Mouse (Mus musculus): ENCODE results near the gene Igfbp2. TPM values are rescaled to one million over a fixed set of nuclear protein-coding genes. Genes with fewer than 3 reads are reported as not detected.

The Igfbp2 gene
- polyA plus RNA-seq, 1 experiment from 2014 or later = 708 TPM

DNA sequence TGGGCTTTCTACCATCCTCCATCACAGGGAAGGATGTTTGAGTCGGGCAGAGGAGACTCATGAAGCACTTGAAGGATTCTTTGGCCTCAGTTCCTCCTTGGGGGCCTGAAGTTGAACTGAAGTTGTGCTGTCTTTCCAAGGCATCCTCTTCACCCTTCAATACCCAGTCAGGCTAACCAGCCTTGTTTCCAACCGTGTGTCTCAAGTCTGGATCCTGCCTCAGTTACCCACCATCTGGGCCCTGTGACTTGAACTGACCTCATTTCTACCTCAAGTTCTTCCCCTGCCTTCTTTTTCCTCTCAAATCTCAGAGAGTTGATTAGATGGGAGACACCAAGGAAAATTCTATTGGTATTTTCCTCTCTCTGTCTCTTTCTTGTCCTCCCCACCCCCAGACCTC lies 36.2 kb downstream of the Igfbp2 start:
- Histone ChIP-seq H3K4me2 (ENCODE audit: low read depth, low read length, severe bottlenecking) (no peak overlapping the region), H3K9me3 (ENCODE audit: control insufficient read depth, low read length) (no peaks in the 10 kb centered on the region), H3K9ac (ENCODE audit: low read length) (no peak overlapping the region), H3K36me3 (ENCODE audit: control insufficient read depth, insufficient read depth, low read length) (no peaks in the 10 kb centered on the region; the same call in 1 of the 2 replicates), H3K4me3 (ENCODE audit: low read depth, low read length) (no peak overlapping the region), H3K27ac (ENCODE audit: low read depth, low read length) (no peak overlapping the region), H3K27me3 (ENCODE audit: control insufficient read depth, insufficient read depth, low read length) (no peaks in the 10 kb centered on the region), H3K4me1 (replicated peaks; ENCODE audit: control insufficient read depth, insufficient read depth, low read length) (no peaks in the 10 kb centered on the region; the same call in 1 of the 2 replicates)
- WGBS = 81% methylated on average over 2 of the region's 2 CpGs
- ATAC-seq (replicated peaks; ENCODE audit: low FRiP score) (no peak), DNase-seq (ENCODE audit: low spot score) (no peak)

DNA sequence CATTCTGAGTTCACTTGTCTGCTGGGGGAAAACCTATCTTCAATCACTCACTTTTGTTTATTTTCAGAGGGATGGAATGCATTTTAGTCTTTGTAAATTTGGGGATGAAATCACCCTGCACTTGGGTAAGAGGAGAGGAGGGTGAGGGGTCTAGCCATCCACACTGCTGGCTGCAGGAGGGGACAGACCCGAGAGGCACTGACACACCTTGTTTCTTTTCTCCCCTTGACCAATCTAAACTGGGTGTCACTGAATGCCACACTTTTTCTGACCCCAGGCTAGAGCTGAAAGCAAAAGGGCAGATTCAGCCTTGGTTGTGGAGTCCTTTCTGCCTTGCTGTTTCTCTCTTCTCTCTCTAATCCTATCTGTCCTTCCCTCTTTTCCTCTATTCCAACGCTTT lies 37.4 kb downstream of the Igfbp2 start:
- no peak overlapping the region for H3K4me2 ChIP-seq (ENCODE audit: low read depth, low read length, severe bottlenecking)
- DNase-seq (ENCODE audit: low spot score) (no peak), ATAC-seq (replicated peaks; ENCODE audit: low FRiP score) (no peak)
- no peak overlapping the region for H3K9ac ChIP-seq (ENCODE audit: low read length)
- 89% methylated on average over 2 of the region's 2 CpGs for WGBS
- no peak overlapping the region for H3K4me3 ChIP-seq (ENCODE audit: low read depth, low read length)
- H3K4me1 ChIP-seq (replicated peaks; ENCODE audit: control insufficient read depth, insufficient read depth, low read length) = no peaks in the 10 kb centered on the region; the same call in 1 of the 2 replicates
- no peak overlapping the region for H3K27ac ChIP-seq (ENCODE audit: low read depth, low read length)
- no peaks in the 10 kb centered on the region for H3K9me3 ChIP-seq (ENCODE audit: control insufficient read depth, low read length)
- H3K27me3 ChIP-seq (ENCODE audit: control insufficient read depth, insufficient read depth, low read length) = no peaks in the 10 kb centered on the region
- no peaks in the 10 kb centered on the region; the same call in 1 of the 2 replicates for H3K36me3 ChIP-seq (ENCODE audit: control insufficient read depth, insufficient read depth, low read length)

GRCm38 (mm10) chr1:72862248-72862647 lies 37.9 kb downstream of the Igfbp2 start:
- ATAC-seq (replicated peaks; ENCODE audit: low FRiP score) (no peak), DNase-seq (ENCODE audit: low spot score) (peak; percentile 45)
- WGBS = 96% methylated on average over 21 of the region's 21 CpGs
- no peak overlapping the region for H3K4me2 ChIP-seq (ENCODE audit: low read depth, low read length, severe bottlenecking)
- H3K27me3 ChIP-seq (ENCODE audit: control insufficient read depth, insufficient read depth, low read length) = no peaks in the 10 kb centered on the region
- no peaks in the 10 kb centered on the region; the same call in 1 of the 2 replicates for H3K36me3 ChIP-seq (ENCODE audit: control insufficient read depth, insufficient read depth, low read length)
- no peaks in the 10 kb centered on the region; the same call in 1 of the 2 replicates for H3K4me1 ChIP-seq (replicated peaks; ENCODE audit: control insufficient read depth, insufficient read depth, low read length)
- no peak overlapping the region for H3K9ac ChIP-seq (ENCODE audit: low read length)
- no peak overlapping the region for H3K27ac ChIP-seq (ENCODE audit: low read depth, low read length)
- no peak overlapping the region for H3K4me3 ChIP-seq (ENCODE audit: low read depth, low read length)
- no peaks in the 10 kb centered on the region for H3K9me3 ChIP-seq (ENCODE audit: control insufficient read depth, low read length)

DNA sequence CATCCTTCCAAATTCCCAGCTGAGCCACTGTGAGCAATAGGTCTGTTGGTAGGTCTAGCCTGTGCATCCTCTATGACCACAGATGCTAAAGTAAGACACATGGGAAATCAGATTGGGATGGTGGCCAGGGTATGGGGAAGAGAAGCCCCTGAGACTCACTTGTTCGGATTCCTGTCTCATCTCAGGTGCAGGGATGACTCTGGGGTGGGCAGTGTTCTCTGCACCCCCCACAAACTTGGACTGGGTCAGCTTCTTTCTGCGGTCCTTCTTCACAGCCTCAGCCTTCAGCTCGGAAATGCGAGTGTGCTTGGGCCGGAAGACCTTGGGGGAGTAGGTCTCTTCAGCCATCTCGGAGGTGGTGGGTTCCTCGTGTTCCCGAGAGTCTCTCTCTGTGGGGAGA lies 39.4 kb downstream of the Igfbp2 start:
- Histone ChIP-seq H3K27ac (ENCODE audit: low read depth, low read length) (no peak overlapping the region), H3K36me3 (ENCODE audit: control insufficient read depth, insufficient read depth, low read length) (no peaks in the 10 kb centered on the region; the same call in 1 of the 2 replicates), H3K4me3 (ENCODE audit: low read depth, low read length) (no peak overlapping the region), H3K4me1 (replicated peaks; ENCODE audit: control insufficient read depth, insufficient read depth, low read length) (no peaks in the 10 kb centered on the region; the same call in 1 of the 2 replicates), H3K9me3 (ENCODE audit: control insufficient read depth, low read length) (no peaks in the 10 kb centered on the region), H3K27me3 (ENCODE audit: control insufficient read depth, insufficient read depth, low read length) (no peaks in the 10 kb centered on the region), H3K4me2 (ENCODE audit: low read depth, low read length, severe bottlenecking) (no peak overlapping the region), H3K9ac (ENCODE audit: low read length) (no peak overlapping the region)
- DNase-seq (ENCODE audit: low spot score) (peak; percentile 49), ATAC-seq (replicated peaks; ENCODE audit: low FRiP score) (no peak)
- WGBS = 90% methylated on average over 8 of the region's 8 CpGs

DNA sequence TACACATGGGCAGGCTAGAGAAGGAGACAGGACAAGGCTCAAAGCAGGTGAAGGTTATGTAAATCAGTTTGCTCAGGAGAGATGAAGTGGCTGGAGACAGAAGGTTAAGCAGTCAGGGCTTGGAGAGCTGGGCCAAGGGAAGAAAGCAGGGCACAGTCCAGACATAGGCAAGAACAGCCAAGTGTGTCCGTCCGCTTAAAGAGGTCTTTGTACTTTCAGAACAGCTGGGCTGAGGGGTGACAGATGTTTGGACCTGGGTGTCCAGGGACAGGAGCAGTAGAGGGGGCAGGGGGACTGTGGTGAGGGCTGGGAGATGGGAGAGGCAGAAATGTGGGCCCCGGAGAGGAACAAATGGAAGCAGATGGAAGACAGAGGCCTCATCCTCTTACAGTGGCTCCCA lies 40.0 kb downstream of the Igfbp2 start:
- no peak overlapping the region for H3K27ac ChIP-seq (ENCODE audit: low read depth, low read length)
- no peaks in the 10 kb centered on the region; the same call in 1 of the 2 replicates for H3K36me3 ChIP-seq (ENCODE audit: control insufficient read depth, insufficient read depth, low read length)
- peak; percentile 45 for DNase-seq (ENCODE audit: low spot score)
- H3K9me3 ChIP-seq (ENCODE audit: control insufficient read depth, low read length) = no peaks in the 10 kb centered on the region
- WGBS = 92% methylated on average over 3 of the region's 3 CpGs
- no peak overlapping the region for H3K4me3 ChIP-seq (ENCODE audit: low read depth, low read length)
- H3K4me2 ChIP-seq (ENCODE audit: low read depth, low read length, severe bottlenecking) = no peak overlapping the region
- no peak overlapping the region for H3K9ac ChIP-seq (ENCODE audit: low read length)
- ATAC-seq (replicated peaks; ENCODE audit: low FRiP score) = no peak
- H3K4me1 ChIP-seq (replicated peaks; ENCODE audit: control insufficient read depth, insufficient read depth, low read length) = no peaks in the 10 kb centered on the region
- no peaks in the 10 kb centered on the region for H3K27me3 ChIP-seq (ENCODE audit: control insufficient read depth, insufficient read depth, low read length)

DNA sequence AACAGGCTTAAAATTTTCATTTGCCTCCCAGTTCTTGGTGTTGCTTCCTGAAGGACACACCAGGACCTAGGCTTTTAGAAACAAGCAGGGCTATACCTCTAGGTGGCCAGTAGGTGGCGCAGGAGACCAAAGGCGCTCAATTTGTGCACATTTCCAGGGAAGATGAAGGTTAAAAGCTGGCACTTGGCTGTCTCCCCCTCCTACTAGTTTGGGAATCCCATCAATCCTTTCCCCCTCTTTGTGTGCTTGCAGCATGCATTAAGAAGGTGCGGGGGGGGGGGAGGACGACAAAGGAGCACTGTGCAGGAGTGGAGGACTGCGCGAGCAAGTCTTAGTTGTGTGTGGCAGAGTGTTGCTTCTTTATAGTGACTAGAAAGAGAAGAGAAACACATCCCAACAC lies 41.6 kb downstream of the Igfbp2 start:
- ATAC-seq (replicated peaks; ENCODE audit: low FRiP score) (0 out of 2 replicates have a peak, but pooled peaks have one; percentile 26), DNase-seq (ENCODE audit: low spot score) (peak; percentile 93)
- H3K9me3 ChIP-seq (ENCODE audit: control insufficient read depth, low read length) = no peaks in the 10 kb centered on the region
- no peak overlapping the region for H3K4me3 ChIP-seq (ENCODE audit: low read depth, low read length)
- no peak overlapping the region for H3K4me2 ChIP-seq (ENCODE audit: low read depth, low read length, severe bottlenecking)
- 19% methylated on average over 6 of the region's 6 CpGs for WGBS
- no peaks in the 10 kb centered on the region for H3K27me3 ChIP-seq (ENCODE audit: control insufficient read depth, insufficient read depth, low read length)
- no peaks in the 10 kb centered on the region for H3K36me3 ChIP-seq (ENCODE audit: control insufficient read depth, insufficient read depth, low read length)
- no peak overlapping the region for H3K27ac ChIP-seq (ENCODE audit: low read depth, low read length)
- H3K9ac ChIP-seq (ENCODE audit: low read length) = no peak overlapping the region
- no peaks in the 10 kb centered on the region; the same call in 1 of the 2 replicates for H3K4me1 ChIP-seq (replicated peaks; ENCODE audit: control insufficient read depth, insufficient read depth, low read length)

GRCm38 (mm10) chr1:72866417-72866816 lies 42.1 kb downstream of the Igfbp2 start:
- H3K27ac ChIP-seq (ENCODE audit: low read depth, low read length) = no peak overlapping the region
- WGBS = 66% methylated on average over 5 of the region's 5 CpGs
- H3K4me1 ChIP-seq (replicated peaks; ENCODE audit: control insufficient read depth, insufficient read depth, low read length) = no peaks in the 10 kb centered on the region; the same call in 1 of the 2 replicates
- DNase-seq (ENCODE audit: low spot score) (peak; percentile 49), ATAC-seq (replicated peaks; ENCODE audit: low FRiP score) (no peak)
- H3K4me2 ChIP-seq (ENCODE audit: low read depth, low read length, severe bottlenecking) = no peak overlapping the region
- H3K27me3 ChIP-seq (ENCODE audit: control insufficient read depth, insufficient read depth, low read length) = no peaks in the 10 kb centered on the region
- H3K9me3 ChIP-seq (ENCODE audit: control insufficient read depth, low read length) = no peaks in the 10 kb centered on the region
- H3K36me3 ChIP-seq (ENCODE audit: control insufficient read depth, insufficient read depth, low read length) = no peaks in the 10 kb centered on the region
- H3K4me3 ChIP-seq (ENCODE audit: low read depth, low read length) = no peak overlapping the region
- H3K9ac ChIP-seq (ENCODE audit: low read length) = no peak overlapping the region

DNA sequence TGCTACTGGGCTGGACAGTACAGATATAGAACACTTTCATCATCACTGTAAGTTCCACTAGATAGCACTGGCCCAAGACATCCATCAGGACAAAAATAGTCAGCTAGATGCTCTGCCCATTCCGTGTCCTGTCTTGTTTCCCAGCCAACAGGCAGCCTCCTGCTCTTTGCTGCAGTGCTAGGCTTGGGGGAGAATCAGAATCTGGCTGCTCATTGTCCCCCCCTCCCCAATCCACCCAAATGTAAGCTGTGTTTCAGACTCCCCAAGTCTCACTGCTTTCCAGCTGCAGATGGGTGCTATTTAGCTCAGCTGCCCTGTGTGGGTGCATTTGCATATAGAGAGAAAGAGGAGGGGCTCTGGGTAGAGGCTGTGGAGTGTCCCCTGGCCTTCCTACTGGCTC lies 43.0 kb downstream of the Igfbp2 start:
- no peak overlapping the region for H3K9ac ChIP-seq (ENCODE audit: low read length)
- H3K27me3 ChIP-seq (ENCODE audit: control insufficient read depth, insufficient read depth, low read length) = no peaks in the 10 kb centered on the region
- DNase-seq (ENCODE audit: low spot score) (peak; percentile 45), ATAC-seq (replicated peaks; ENCODE audit: low FRiP score) (no peak)
- H3K27ac ChIP-seq (ENCODE audit: low read depth, low read length) = no peak overlapping the region
- no peak overlapping the region for H3K4me3 ChIP-seq (ENCODE audit: low read depth, low read length)
- H3K36me3 ChIP-seq (ENCODE audit: control insufficient read depth, insufficient read depth, low read length) = no peaks in the 10 kb centered on the region
- H3K4me2 ChIP-seq (ENCODE audit: low read depth, low read length, severe bottlenecking) = no peak overlapping the region
- no peaks in the 10 kb centered on the region; the same call in 1 of the 2 replicates for H3K4me1 ChIP-seq (replicated peaks; ENCODE audit: control insufficient read depth, insufficient read depth, low read length)
- WGBS = 54% methylated on average over 1 of the region's 1 CpGs
- no peaks in the 10 kb centered on the region for H3K9me3 ChIP-seq (ENCODE audit: control insufficient read depth, low read length)
